Mouse (Mus musculus): ENCODE measurements around the gene Sec23a.

GRCm38 (mm10) chr12:59017970-59018369 is 6.2 kb upstream of the Sec23a start:
- no peak for TF ChIP-seq POLR2A (IDR thresholded peaks at IDR 0.05; ENCODE audit: control insufficient read depth, extremely low read depth, insufficient read depth, low read length, poor library complexity)
- no peak for TF ChIP-seq CTCF (IDR thresholded peaks at IDR 0.05; ENCODE audit: borderline replicate concordance, control insufficient read depth, extremely low read depth, insufficient read depth, low read length, poor library complexity)

Data from thymus, adult 2 months (tissue).